In genomic region chr15:91457202-91457601, GRCm38 (mm10) we compare ENCODE assay signal across 23 mouse cellular contexts.
DNase-seq lines count a peak whose midpoint lies in the region; ATAC-seq and TF ChIP-seq lines count a peak whose summit lies in the region.
"Had no signal": no experiment of that assay in that cellular context is flagged by ENCODE, and none has a peak within 500 bp of the region (broad histone marks: within the 10 kb centered on the region; RNA-seq: fewer than 3 reads in every experiment).

No protein-coding gene starts in this region.

- ATAC-seq in kidney, embryonic 14.5 days (ENCODE audit: low FRiP score, low TSS enrichment), result peak; percentile 77
- peak; percentile 31; the same call in 1 of the 2 replicates for ATAC-seq in kidney, embryonic 16.5 days (ENCODE audit: low FRiP score, low TSS enrichment)
- no peak for ATAC-seq in intestine, embryonic 15.5 days
- ATAC-seq: CD4-positive, CD25-positive, alpha-beta regulatory T cell, adult 4 months; forebrain, embryonic 13.5 days; forebrain, embryonic 15.5 days had no signal

- no peaks in the 10 kb centered on the region for H3K27me3 ChIP-seq in kidney, embryonic 14.5 days (ENCODE audit: control insufficient read depth, insufficient read depth, low read length)
- H3K27me3 ChIP-seq in kidney, embryonic 16.5 days (ENCODE audit: insufficient read depth, low read length), result no peaks in the 10 kb centered on the region
- no peaks in the 10 kb centered on the region for H3K27me3 ChIP-seq in kidney, adult 2 months (replicated peaks; ENCODE audit: control insufficient read depth, insufficient read depth, low read length)
- H3K27me3 ChIP-seq in intestine, embryonic 15.5 days (replicated peaks), result no peaks in the 10 kb centered on the region
- H3K27me3 ChIP-seq: CH12.LX; embryonic facial prominence, embryonic 12.5 days; forebrain, embryonic 13.5 days; forebrain, embryonic 15.5 days had no signal

- H3K9me3 ChIP-seq in kidney, embryonic 14.5 days (ENCODE audit: control insufficient read depth, low read length), result no peaks in the 10 kb centered on the region
- no peaks in the 10 kb centered on the region for H3K9me3 ChIP-seq in kidney, embryonic 16.5 days (ENCODE audit: low read length)
- H3K9me3 ChIP-seq in intestine, embryonic 15.5 days, result no peaks in the 10 kb centered on the region
- H3K9me3 ChIP-seq: embryonic facial prominence, embryonic 10.5 days; embryonic facial prominence, embryonic 12.5 days; forebrain, embryonic 13.5 days; forebrain, embryonic 15.5 days had no signal

- no peak overlapping the region for H3K4me2 ChIP-seq in kidney, embryonic 14.5 days (replicated peaks; ENCODE audit: low read depth, low read length)
- no peak overlapping the region for H3K4me2 ChIP-seq in kidney, embryonic 16.5 days (replicated peaks; ENCODE audit: low read depth, low read length)
- no peak overlapping the region for H3K4me2 ChIP-seq in intestine, embryonic 15.5 days (replicated peaks)
- H3K4me2 ChIP-seq: embryonic facial prominence, embryonic 12.5 days; forebrain, embryonic 13.5 days; forebrain, embryonic 15.5 days had no signal

- WGBS in kidney, embryonic 14.5 days, result 44% methylated on average over 2 of the region's 2 CpGs
- WGBS in kidney, embryonic 16.5 days, result 53% methylated on average over 2 of the region's 2 CpGs
- WGBS in kidney, adult 2 months, result 39% methylated on average over 2 of the region's 2 CpGs
- WGBS in intestine, embryonic 15.5 days, result 58% methylated on average over 2 of the region's 2 CpGs

- H3K9ac ChIP-seq in kidney, embryonic 14.5 days (ENCODE audit: low read depth, low read length), result no peak overlapping the region
- no peak overlapping the region for H3K9ac ChIP-seq in kidney, embryonic 16.5 days (replicated peaks; ENCODE audit: low read length)
- no peak overlapping the region for H3K9ac ChIP-seq in intestine, embryonic 15.5 days
- H3K9ac ChIP-seq: embryonic facial prominence, embryonic 12.5 days; forebrain, embryonic 13.5 days; forebrain, embryonic 15.5 days had no signal

- H3K4me1 ChIP-seq in kidney, embryonic 14.5 days (ENCODE audit: control insufficient read depth, insufficient read depth, low read length), result no peaks in the 10 kb centered on the region
- no peaks in the 10 kb centered on the region for H3K4me1 ChIP-seq in kidney, embryonic 16.5 days (ENCODE audit: insufficient read depth, low read length)
- H3K4me1 ChIP-seq in kidney, adult 2 months (ENCODE audit: control insufficient read depth, insufficient read depth, low read length), result no peaks in the 10 kb centered on the region
- no peaks in the 10 kb centered on the region for H3K4me1 ChIP-seq in intestine, embryonic 15.5 days (replicated peaks)
- H3K4me1 ChIP-seq: embryonic facial prominence, embryonic 10.5 days; embryonic facial prominence, embryonic 12.5 days; forebrain, embryonic 13.5 days had no signal

- DNase-seq in kidney, postnatal 36 days, result no peak
- DNase-seq in kidney, adult 2 months, result no peak
- DNase-seq in layer of hippocampus, adult 2 months (ENCODE audit: low spot score in 2 of 2), result no peak
- DNase-seq in layer of hippocampus, postnatal 25 days (ENCODE audit: extremely low spot score in 1 of 2, low spot score in 1 of 2), result no peak
- DNase-seq: adrenal gland, adult 2 months; adrenal gland, postnatal 10 days; adrenal gland, postnatal 25 days; B cell, adult 2 months; cerebellum, adult 11-12 months; cerebellum, adult 2 months; cerebellum, adult 9-10 months; cerebellum, postnatal 10 days; cerebellum, postnatal 25 days had no signal

- no peaks in the 10 kb centered on the region for H3K36me3 ChIP-seq in kidney, embryonic 14.5 days (ENCODE audit: control insufficient read depth, insufficient read depth, low read length)
- H3K36me3 ChIP-seq in kidney, embryonic 16.5 days (ENCODE audit: insufficient read depth, low read length), result no peaks in the 10 kb centered on the region
- H3K36me3 ChIP-seq in kidney, adult 2 months (ENCODE audit: control insufficient read depth, insufficient read depth, low read length), result no peaks in the 10 kb centered on the region
- H3K36me3 ChIP-seq in intestine, embryonic 15.5 days, result no peaks in the 10 kb centered on the region
- H3K36me3 ChIP-seq: embryonic facial prominence, embryonic 10.5 days; embryonic facial prominence, embryonic 12.5 days; forebrain, embryonic 15.5 days; G1E had no signal

- H3K4me3 ChIP-seq in kidney, embryonic 14.5 days (ENCODE audit: low read length), result no peak overlapping the region
- no peak overlapping the region for H3K4me3 ChIP-seq in kidney, embryonic 16.5 days (ENCODE audit: low read length)
- no peak overlapping the region for H3K4me3 ChIP-seq in kidney, adult 2 months (ENCODE audit: insufficient read depth, low read depth, low read length)
- no peak overlapping the region for H3K4me3 ChIP-seq in layer of hippocampus, adult 2 months
- H3K4me3 ChIP-seq in intestine, embryonic 15.5 days (replicated peaks), result no peak overlapping the region
- H3K4me3 ChIP-seq: embryonic facial prominence, embryonic 10.5 days; embryonic facial prominence, embryonic 12.5 days; forebrain, embryonic 13.5 days; forebrain, embryonic 15.5 days had no signal

- no peak for TF ChIP-seq CTCF in kidney, adult 2 months (conservative IDR thresholded peaks at IDR 0.05; ENCODE audit: insufficient read depth, insufficient read length, low read depth, low read length)
- TF ChIP-seq CTCF in layer of hippocampus, adult 2 months (conservative IDR thresholded peaks at IDR 0.05), result no peak

- no peak for TF ChIP-seq POLR2A in kidney, adult 2 months (IDR thresholded peaks at IDR 0.05; ENCODE audit: low read depth, low read length)

- H3K27ac ChIP-seq in kidney, embryonic 14.5 days (ENCODE audit: low read depth, low read length), result no peak overlapping the region
- H3K27ac ChIP-seq in kidney, embryonic 16.5 days (ENCODE audit: low read length), result no peak overlapping the region
- H3K27ac ChIP-seq in kidney, adult 2 months (ENCODE audit: insufficient read depth, low read depth, low read length), result no peak overlapping the region
- peak overlapping the region; percentile 10; the same call in 1 of the 2 replicates for H3K27ac ChIP-seq in layer of hippocampus, adult 2 months
- no peak overlapping the region for H3K27ac ChIP-seq in intestine, embryonic 15.5 days
- H3K27ac ChIP-seq: embryonic facial prominence, embryonic 10.5 days; embryonic facial prominence, embryonic 12.5 days; forebrain, embryonic 13.5 days; forebrain, embryonic 15.5 days had no signal
